17 mouse cellular contexts compared by ENCODE assay signal in the genomic region with DNA sequence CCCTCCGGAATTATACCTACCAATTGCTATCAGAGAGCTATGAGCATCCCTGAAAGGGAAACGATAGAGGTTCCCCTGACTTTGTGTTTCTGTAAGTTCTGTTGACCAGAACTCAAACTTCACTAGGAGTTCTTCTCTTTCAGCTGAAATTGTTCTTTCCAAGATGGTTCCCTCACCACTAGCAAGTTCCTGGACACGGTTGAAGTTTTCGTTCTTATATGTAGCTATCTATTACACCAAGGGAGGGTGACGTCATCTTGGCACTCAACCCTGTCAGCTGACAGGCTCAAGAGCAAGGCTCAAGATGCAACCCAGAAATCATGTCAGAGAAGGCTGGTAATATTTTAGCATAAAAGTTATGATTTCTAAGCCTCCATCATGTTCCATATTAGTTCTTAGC.
"Had no signal": no experiment of that assay in that cellular context is flagged by ENCODE, and none has a peak within 500 bp of the region (broad histone marks: within the 10 kb centered on the region; RNA-seq: fewer than 3 reads in every experiment).

No protein-coding gene starts in this region.

- H3K9ac ChIP-seq: liver, embryonic 15.5 days; liver, postnatal 0 days; lung, embryonic 15.5 days; midbrain, embryonic 12.5 days; midbrain, embryonic 15.5 days; neural tube, embryonic 12.5 days; stomach, embryonic 15.5 days had no signal

- ATAC-seq: liver, postnatal 0 days; midbrain, embryonic 15.5 days had no signal

- H3K4me3 ChIP-seq: liver, embryonic 15.5 days; lung, embryonic 15.5 days; megakaryocyte, embryonic 14.5 days; midbrain, embryonic 12.5 days; midbrain, embryonic 15.5 days; neural tube, embryonic 12.5 days; stomach, embryonic 15.5 days had no signal

- H3K4me2 ChIP-seq: liver, embryonic 15.5 days; lung, embryonic 15.5 days; midbrain, embryonic 12.5 days; midbrain, embryonic 15.5 days; neural tube, embryonic 12.5 days; stomach, embryonic 15.5 days had no signal

- H3K4me1 ChIP-seq: liver, embryonic 15.5 days; megakaryocyte, embryonic 14.5 days; midbrain, embryonic 12.5 days; midbrain, embryonic 15.5 days; neural tube, embryonic 12.5 days; stomach, embryonic 15.5 days had no signal

- H3K27me3 ChIP-seq: liver, embryonic 15.5 days; lung, embryonic 15.5 days; midbrain, embryonic 12.5 days; midbrain, embryonic 15.5 days; neural tube, embryonic 12.5 days; stomach, embryonic 15.5 days had no signal

- DNase-seq: liver, postnatal 0 days; lung, adult 2 months; lung, postnatal 14 days; lung, postnatal 36 days; right cerebral cortex, postnatal 14 days; thymus, adult 2 months; thymus, postnatal 25 days; thymus, postnatal 4 days had no signal

- H3K27ac ChIP-seq: liver, embryonic 15.5 days; lung, embryonic 15.5 days; macrophage; midbrain, embryonic 12.5 days; midbrain, embryonic 15.5 days; neural tube, embryonic 12.5 days; stomach, embryonic 15.5 days; stomach, postnatal 0 days had no signal

- H3K36me3 ChIP-seq: liver, embryonic 15.5 days; lung, embryonic 15.5 days; midbrain, embryonic 12.5 days; midbrain, embryonic 15.5 days; neural tube, embryonic 12.5 days; stomach, embryonic 15.5 days had no signal

- H3K9me3 ChIP-seq: liver, embryonic 15.5 days; lung, embryonic 15.5 days; midbrain, embryonic 12.5 days; midbrain, embryonic 15.5 days; neural tube, embryonic 12.5 days; stomach, embryonic 15.5 days had no signal
